Mouse (Mus musculus) kidney, embryonic 15.5 days (tissue): ENCODE data around the gene Whamm. TPM values are rescaled to one million over a fixed set of nuclear protein-coding genes. Genes with fewer than 3 reads are reported as not detected.

ENCODE experiments used
- ATAC-seq: fragments of 200-750 bp; cut with Nextera tagmentation; replicated peaks from 2 replicates; pipeline ENCODE4 v1.8.0; 2017; ENCODE audit warnings: moderate TSS enrichment; ENCODE audit not compliant: low FRiP score
- H3K27ac ChIP-seq: fragments of 300-500 bp; sonication (generic); 2 replicates; pipeline ENCODE4 v1.5.1; 2015; ENCODE audit warnings: mild to moderate bottlenecking, inconsistent platforms
- H3K27me3 ChIP-seq: fragments of 300-500 bp; sonication (generic); 2 replicates; pipeline ENCODE4 v1.6.1; 2015; ENCODE audit warnings: inconsistent platforms
- H3K36me3 ChIP-seq: fragments of 300-500 bp; sonication (generic); 2 replicates; pipeline ENCODE4 v1.6.1; 2015; ENCODE audit warnings: inconsistent platforms
- H3K4me1 ChIP-seq: fragments of 300-500 bp; sonication (generic); 2 replicates; pipeline ENCODE4 v1.6.1; 2015; ENCODE audit warnings: inconsistent platforms
- H3K4me2 ChIP-seq: fragments of 300-500 bp; sonication (generic); 2 replicates; pipeline ENCODE4 v1.6.1; 2015; ENCODE audit warnings: moderate library complexity, mild to moderate bottlenecking, inconsistent platforms
- H3K4me3 ChIP-seq: fragments of 300-500 bp; sonication (generic); replicated peaks from 2 replicates; pipeline ENCODE4 v1.5.1; 2015; ENCODE audit warnings: mild to moderate bottlenecking, inconsistent platforms
- H3K9ac ChIP-seq: fragments of 300-500 bp; sonication (generic); 2 replicates; pipeline ENCODE4 v1.6.1; 2015; ENCODE audit warnings: mild to moderate bottlenecking, inconsistent platforms
- H3K9me3 ChIP-seq: fragments of 300-500 bp; sonication (generic); replicated peaks from 2 replicates; pipeline ENCODE4 v1.6.1; 2016; ENCODE audit warnings: inconsistent platforms
- WGBS: fragments of 180-500 bp; shearing (Covaris S2); methylation state at CpG from one replicate; pipeline ENCODE4 v1.1.7; 2015; ENCODE audit warnings: mixed read lengths; 5-methylcytosine and 5-hydroxymethylcytosine counted together
- polyA plus RNA-seq: library from polyadenylated mRNA; unstranded; fragments of >200 nt; fragmentation: Nextera tagmentation; extraction: Ambion mirVana; gene quantifications from 2 replicates; pipeline ENCODE4 v1.2.1, GENCODE M21; 2015

The Whamm gene
- polyA plus RNA-seq, 1 experiment from 2014 or later = 4.6 TPM

DNA sequence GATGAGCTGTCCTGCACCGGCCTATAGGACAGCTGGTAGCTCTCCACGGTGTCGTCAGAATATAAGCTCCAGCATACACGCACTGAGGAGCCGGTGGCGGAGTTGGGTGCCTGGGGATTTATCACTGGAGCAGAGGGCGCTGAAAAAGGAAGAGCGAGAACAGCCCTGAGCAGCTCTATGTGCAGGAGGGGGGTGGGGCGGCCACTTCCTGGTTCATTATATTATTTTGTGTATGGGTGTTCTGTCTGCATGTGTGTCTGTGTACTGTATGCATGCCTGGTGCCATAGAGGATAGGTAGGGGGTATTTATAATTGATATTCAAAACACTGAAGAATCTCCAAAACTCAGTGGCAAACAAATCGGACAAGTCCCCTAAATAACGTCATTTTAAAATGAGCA, 22.2 kb upstream of the Whamm start:
- no peak for ATAC-seq
- Histone ChIP-seq H3K4me2 (no peak overlapping the region), H3K36me3 (no peaks in the 10 kb centered on the region), H3K9ac (no peak overlapping the region), H3K4me1 (no peaks in the 10 kb centered on the region; the same call in 1 of the 2 replicates), H3K4me3 (no peak overlapping the region), H3K9me3 (no peaks in the 10 kb centered on the region), H3K27me3 (no peaks in the 10 kb centered on the region), H3K27ac (no peak overlapping the region)
- 66% methylated on average over 11 of the region's 11 CpGs for WGBS

GRCm38 (mm10) chr7:81553589-81553988, 17.5 kb upstream of the Whamm start:
- ATAC-seq = no peak
- WGBS = 73% methylated on average over 4 of the region's 4 CpGs
- Histone ChIP-seq H3K4me3 (no peak overlapping the region), H3K27me3 (no peaks in the 10 kb centered on the region), H3K9ac (no peak overlapping the region), H3K27ac (no peak overlapping the region), H3K4me2 (no peak overlapping the region), H3K9me3 (no peaks in the 10 kb centered on the region), H3K36me3 (no peaks in the 10 kb centered on the region), H3K4me1 (no peaks in the 10 kb centered on the region; the same call in 1 of the 2 replicates)

- no peak overlapping the region for H3K4me2 ChIP-seq
- H3K36me3 ChIP-seq = no peaks in the 10 kb centered on the region
- H3K4me3 ChIP-seq = no peak overlapping the region
- no peaks in the 10 kb centered on the region for H3K27me3 ChIP-seq
- 81% methylated on average over 2 of the region's 2 CpGs for WGBS
- no peak for ATAC-seq
- H3K27ac ChIP-seq = no peak overlapping the region
- H3K9ac ChIP-seq = no peak overlapping the region
- no peaks in the 10 kb centered on the region for H3K4me1 ChIP-seq
- H3K9me3 ChIP-seq = no peaks in the 10 kb centered on the region
Observed at GRCm38 (mm10) chr7:81554369-81554768, 16.7 kb upstream of the Whamm start.

DNA sequence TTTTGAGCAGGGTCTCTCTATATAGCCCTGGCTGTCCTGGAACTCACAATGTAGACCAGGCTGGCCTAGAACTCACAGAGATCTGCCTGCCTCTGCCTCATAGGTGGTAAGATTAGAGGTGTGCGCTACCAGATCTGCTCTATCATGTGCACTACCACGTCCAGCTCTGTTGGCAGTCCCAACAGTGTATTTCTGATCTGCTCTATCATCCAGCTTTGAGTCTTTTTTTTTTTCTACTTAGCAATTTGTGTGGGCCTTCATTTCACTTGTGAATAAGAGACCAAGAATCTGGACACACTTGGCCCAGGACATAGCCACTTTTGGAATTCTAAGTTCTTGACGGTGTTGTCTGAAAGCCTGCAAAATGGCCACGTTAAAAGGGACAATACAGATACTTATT, 14.2 kb upstream of the Whamm start:
- no peaks in the 10 kb centered on the region for H3K27me3 ChIP-seq
- no peak overlapping the region for H3K27ac ChIP-seq
- H3K9me3 ChIP-seq = no peaks in the 10 kb centered on the region
- H3K36me3 ChIP-seq = no peaks in the 10 kb centered on the region
- H3K4me1 ChIP-seq = no peaks in the 10 kb centered on the region; the same call in 1 of the 2 replicates
- no peak for ATAC-seq
- no peak overlapping the region for H3K4me3 ChIP-seq
- no peak overlapping the region for H3K9ac ChIP-seq
- 79% methylated on average over 4 of the region's 4 CpGs for WGBS
- H3K4me2 ChIP-seq = no peak overlapping the region

- Histone ChIP-seq H3K4me3 (no peak overlapping the region), H3K9ac (no peak overlapping the region), H3K9me3 (no peaks in the 10 kb centered on the region), H3K27ac (no peak overlapping the region), H3K4me2 (no peak overlapping the region), H3K4me1 (no peaks in the 10 kb centered on the region; the same call in 1 of the 2 replicates), H3K36me3 (no peaks in the 10 kb centered on the region), H3K27me3 (no peaks in the 10 kb centered on the region)
- ATAC-seq = no peak
- WGBS = 72% methylated on average over 7 of the region's 7 CpGs
Observed at GRCm38 (mm10) chr7:81557252-81557984, 13.6 kb upstream of the Whamm start.

GRCm38 (mm10) chr7:81557985-81558360, 13.1 kb upstream of the Whamm start:
- H3K4me2 ChIP-seq = no peak overlapping the region

DNA sequence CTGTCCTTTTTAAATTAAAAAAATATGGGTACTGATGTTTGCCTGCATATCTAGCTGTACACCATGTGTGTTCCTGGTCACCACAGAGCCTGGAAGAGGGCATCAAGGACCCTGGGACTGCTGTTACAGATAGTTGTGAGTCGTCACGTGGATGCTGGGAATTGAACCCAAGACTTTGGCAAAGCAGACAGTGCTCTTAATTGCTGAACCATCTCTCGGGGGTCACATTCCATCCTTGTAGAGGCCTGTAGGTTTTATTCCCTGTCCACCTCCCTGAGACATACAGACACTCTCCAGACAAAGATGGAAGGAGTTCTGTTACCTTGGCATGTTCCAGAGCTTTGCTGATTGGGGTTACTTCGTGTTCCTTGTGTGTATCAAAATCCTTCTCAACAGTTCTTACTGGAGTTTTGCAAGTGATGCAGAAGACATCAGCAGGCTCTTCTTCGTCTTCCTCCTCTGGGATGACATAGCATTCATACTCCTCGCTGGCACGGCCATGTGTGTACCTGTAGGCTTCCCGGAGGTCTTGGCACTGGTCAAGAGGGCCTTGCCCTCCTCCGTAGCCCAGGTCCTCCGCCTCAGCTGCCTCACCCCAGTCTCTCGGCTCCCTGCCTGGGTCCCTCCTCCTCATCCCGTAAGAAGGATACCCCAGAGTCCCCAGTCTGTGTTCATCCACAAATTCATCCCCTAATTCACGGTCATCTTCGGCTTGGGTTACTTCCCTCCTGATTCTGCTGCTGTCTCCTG, 11.7 kb upstream of the Whamm start:
- H3K4me3 ChIP-seq = no peak overlapping the region
- no peaks in the 10 kb centered on the region for H3K27me3 ChIP-seq
- ATAC-seq = no peak

More at GRCm38 (mm10) chr7:81557985-81558360, 13.1 kb upstream of the Whamm start:
- Histone ChIP-seq H3K27ac (no peak overlapping the region), H3K9me3 (no peaks in the 10 kb centered on the region), H3K36me3 (no peaks in the 10 kb centered on the region), H3K27me3 (no peaks in the 10 kb centered on the region), H3K9ac (no peak overlapping the region), H3K4me3 (no peak overlapping the region), H3K4me1 (no peaks in the 10 kb centered on the region; the same call in 1 of the 2 replicates)
- ATAC-seq = no peak
- WGBS = 73% methylated on average over 4 of the region's 4 CpGs

DNA sequence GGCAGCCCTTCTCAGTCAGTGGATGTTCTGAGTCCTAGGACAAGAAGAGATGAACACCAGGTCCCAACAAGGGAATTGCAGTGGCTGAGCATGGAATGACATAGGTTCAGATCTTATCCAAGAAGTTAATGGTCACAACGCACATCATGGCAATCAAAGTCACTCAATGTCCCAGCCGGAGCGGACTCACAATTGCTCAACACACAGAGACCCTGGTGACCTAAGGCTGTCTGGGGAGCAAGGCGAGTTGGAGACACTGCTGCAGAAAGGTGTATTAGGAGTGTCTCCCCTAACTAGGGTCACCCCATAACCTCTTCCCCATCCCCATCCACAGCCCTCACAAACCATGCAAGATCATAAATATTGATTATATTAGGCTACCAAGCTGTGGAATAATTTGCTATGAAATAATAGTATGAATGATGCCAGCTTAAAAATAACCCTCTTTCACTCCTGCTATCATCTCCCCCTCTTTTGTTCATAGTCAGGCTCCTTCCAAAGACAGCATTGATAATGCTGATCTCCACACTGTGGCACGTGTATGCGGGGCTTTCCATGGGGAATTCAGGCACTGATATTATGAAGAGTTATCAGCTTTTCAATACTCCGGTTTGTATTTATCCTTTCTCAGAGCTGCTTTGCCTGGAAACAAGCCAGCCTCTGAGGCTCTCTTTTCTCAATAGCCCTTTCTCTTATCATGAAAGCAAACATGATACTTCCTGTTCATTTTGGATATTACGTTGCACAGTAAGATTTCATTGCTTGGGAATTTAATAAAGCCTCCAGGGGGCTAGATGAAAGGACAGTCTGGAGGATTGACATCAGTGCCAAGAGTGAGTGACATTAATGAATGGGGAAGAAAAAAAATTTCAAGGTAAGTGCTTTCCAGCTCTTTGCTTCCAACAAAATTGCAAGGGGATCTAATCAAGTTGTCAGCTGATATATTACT, 10.7 kb upstream of the Whamm start:
- no peaks in the 10 kb centered on the region for H3K27me3 ChIP-seq
- WGBS = 61% methylated on average over 8 of the region's 8 CpGs
- H3K4me1 ChIP-seq = no peaks in the 10 kb centered on the region; the same call in 1 of the 2 replicates
- ATAC-seq = no peak
- H3K4me3 ChIP-seq = no peak overlapping the region
- no peak overlapping the region for H3K27ac ChIP-seq
- no peak overlapping the region for H3K9ac ChIP-seq
- no peaks in the 10 kb centered on the region for H3K36me3 ChIP-seq
- H3K4me2 ChIP-seq = no peak overlapping the region
- no peaks in the 10 kb centered on the region for H3K9me3 ChIP-seq

More for the DNA sequence above, 11.7 kb upstream of the Whamm start:
- no peak overlapping the region for H3K27ac ChIP-seq
- H3K36me3 ChIP-seq = no peaks in the 10 kb centered on the region
- H3K4me1 ChIP-seq = no peaks in the 10 kb centered on the region; the same call in 1 of the 2 replicates
- H3K4me2 ChIP-seq = no peak overlapping the region
- 83% methylated on average over 14 of the region's 14 CpGs for WGBS
- no peaks in the 10 kb centered on the region for H3K9me3 ChIP-seq
- no peak overlapping the region for H3K9ac ChIP-seq

GRCm38 (mm10) chr7:81561211-81561610, 9.9 kb upstream of the Whamm start:
- Histone ChIP-seq H3K9me3 (no peaks in the 10 kb centered on the region), H3K36me3 (no peaks in the 10 kb centered on the region), H3K27me3 (no peaks in the 10 kb centered on the region), H3K4me1 (no peaks in the 10 kb centered on the region; the same call in 1 of the 2 replicates), H3K9ac (no peak overlapping the region), H3K4me2 (no peak overlapping the region), H3K27ac (no peak overlapping the region), H3K4me3 (no peak overlapping the region)
- WGBS = 72% methylated on average over 5 of the region's 5 CpGs
- ATAC-seq = no peak

DNA sequence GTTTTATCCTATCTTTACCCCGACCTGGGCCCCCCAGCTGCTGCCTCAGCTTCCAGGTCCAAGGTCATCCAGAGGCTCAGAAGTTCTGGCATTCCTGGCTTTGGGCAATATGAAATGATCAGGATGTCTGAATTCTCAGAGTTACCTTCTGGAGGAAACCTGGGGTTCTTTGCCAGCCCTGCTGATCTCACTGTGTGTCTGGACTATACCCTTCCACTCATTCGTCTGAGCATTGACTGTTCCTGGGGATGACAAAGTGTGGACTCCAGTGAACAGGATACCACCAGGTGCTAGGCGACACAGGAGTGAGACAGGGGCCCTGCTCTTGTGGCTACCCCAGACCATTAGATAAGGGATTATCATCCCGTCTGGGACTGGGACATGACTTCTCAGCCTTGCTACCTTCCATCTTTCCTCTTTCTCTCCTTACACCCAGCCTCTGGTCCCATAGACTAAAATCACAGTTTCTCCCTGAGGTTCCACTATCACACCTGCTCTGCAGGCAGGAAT, 7.5 kb upstream of the Whamm start:
- Histone ChIP-seq H3K4me3 (no peak overlapping the region), H3K4me1 (no peaks in the 10 kb centered on the region; the same call in 1 of the 2 replicates), H3K9ac (no peak overlapping the region), H3K4me2 (no peak overlapping the region), H3K9me3 (no peaks in the 10 kb centered on the region), H3K36me3 (no peaks in the 10 kb centered on the region), H3K27ac (no peak overlapping the region), H3K27me3 (no peaks in the 10 kb centered on the region)
- ATAC-seq = no peak
- 87% methylated on average over 4 of the region's 4 CpGs for WGBS

DNA sequence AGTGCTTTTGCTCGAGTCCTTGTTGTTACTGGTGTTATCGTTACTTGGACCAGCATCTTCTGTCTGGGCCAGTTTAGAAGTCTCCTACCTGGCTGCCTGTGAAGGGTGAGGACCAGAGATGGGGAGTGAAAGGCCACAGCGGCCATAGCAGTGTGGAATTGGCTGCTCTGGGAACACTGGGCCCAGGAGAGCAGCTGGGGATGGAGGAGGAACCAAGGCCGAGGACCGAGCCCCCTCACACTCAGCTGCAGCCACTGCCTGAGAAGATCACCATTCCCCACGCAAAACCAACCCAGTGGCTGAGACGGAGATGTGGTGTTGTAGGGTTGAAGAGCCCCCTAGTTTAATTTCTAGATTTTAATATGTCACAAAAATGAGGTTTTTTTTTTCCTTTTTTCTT, 6.3 kb upstream of the Whamm start:
- H3K36me3 ChIP-seq = no peaks in the 10 kb centered on the region
- no peak overlapping the region for H3K4me3 ChIP-seq
- H3K9me3 ChIP-seq = no peaks in the 10 kb centered on the region
- no peak overlapping the region for H3K27ac ChIP-seq
- H3K27me3 ChIP-seq = no peaks in the 10 kb centered on the region
- H3K9ac ChIP-seq = no peak overlapping the region
- no peak overlapping the region for H3K4me2 ChIP-seq
- no peaks in the 10 kb centered on the region; the same call in 1 of the 2 replicates for H3K4me1 ChIP-seq
- 76% methylated on average over 7 of the region's 7 CpGs for WGBS
- ATAC-seq = no peak
